Mouse (Mus musculus) adrenal gland, postnatal 25 days (tissue): Measurements from ENCODE around the gene Acox2. TPM values are rescaled to one million over a fixed set of nuclear protein-coding genes. Genes with fewer than 3 reads are reported as not detected.

Experiments used
- total RNA-seq: library from RNA; stranded (reverse); gene quantifications from 2 replicates; pipeline ENCODE4 v1.2.3, GENCODE M21; 2021

The Acox2 gene
- total RNA-seq, 1 experiment from 2014 or later, result 0.43 TPM

Other genes with a start within 250 kb of the Acox2 start
- gene Rpp14, start 179.0 kb downstream of the Acox2 start, total RNA-seq, result 36.2 and 38.2 TPM in 2 replicates
- 52.8 and 78.7 TPM in 2 replicates for gene Pxk, start 161.1 kb downstream of the Acox2 start, total RNA-seq
- gene Pdhb, start 86.3 kb downstream of the Acox2 start, total RNA-seq, result 313 and 323 TPM in 2 replicates
- gene Kctd6, start 45.2 kb downstream of the Acox2 start, total RNA-seq, result 12.9 and 13.7 TPM in 2 replicates
- 1.6 and 2.9 TPM in 2 replicates for gene Fam107a, start 58.7 kb upstream of the Acox2 start, total RNA-seq
- not detected in 2 replicates for gene Oit1, start 119.4 kb upstream of the Acox2 start, total RNA-seq